ENCODE assay signal across 14 mouse cellular contexts in the genomic region with DNA sequence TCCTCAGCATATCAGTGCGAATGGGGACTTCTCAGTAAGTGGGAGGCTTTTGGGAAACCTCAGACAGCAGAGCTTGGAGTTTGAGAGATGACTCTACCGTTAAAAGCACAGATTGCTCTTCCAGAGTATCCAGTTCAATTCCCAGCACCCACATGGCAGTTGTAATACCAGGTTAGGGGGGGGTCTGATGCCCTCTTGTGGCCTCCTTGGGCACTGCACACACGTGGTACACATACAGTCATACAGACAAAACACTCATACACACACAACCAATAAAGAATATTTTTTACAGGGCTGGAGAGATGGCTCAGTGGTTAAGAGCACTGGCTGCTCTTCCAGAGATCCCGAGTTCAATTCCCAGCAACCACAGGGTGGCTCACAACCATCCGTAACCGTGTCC. TPM values are rescaled to one million over a fixed set of nuclear protein-coding genes. Genes with fewer than 3 reads are reported as not detected.
"Had no signal": no experiment of that assay in that cellular context is flagged by ENCODE, and none has a peak within 500 bp of the region (broad histone marks: within the 10 kb centered on the region; RNA-seq: fewer than 3 reads in every experiment).

No protein-coding gene starts in this region.

- H3K9me3 ChIP-seq: kidney, embryonic 15.5 days; limb, embryonic 15.5 days; liver, embryonic 15.5 days; lung, embryonic 15.5 days; midbrain, embryonic 12.5 days; neural tube, embryonic 15.5 days had no signal

- H3K27me3 ChIP-seq: kidney, embryonic 15.5 days; limb, embryonic 15.5 days; liver, embryonic 15.5 days; lung, embryonic 15.5 days; neural tube, embryonic 15.5 days had no signal

- H3K4me2 ChIP-seq: kidney, embryonic 15.5 days; limb, embryonic 15.5 days; liver, embryonic 15.5 days; lung, embryonic 15.5 days; midbrain, embryonic 12.5 days; neural tube, embryonic 15.5 days had no signal

- H3K4me3 ChIP-seq: kidney, embryonic 15.5 days; limb, embryonic 15.5 days; liver, embryonic 15.5 days; lung, embryonic 15.5 days; midbrain, embryonic 12.5 days; myocyte; neural tube, embryonic 15.5 days had no signal

- H3K9ac ChIP-seq: kidney, embryonic 15.5 days; limb, embryonic 15.5 days; liver, embryonic 15.5 days; lung, embryonic 15.5 days; midbrain, embryonic 12.5 days; neural tube, embryonic 15.5 days had no signal

- H3K36me3 ChIP-seq: kidney, embryonic 15.5 days; limb, embryonic 15.5 days; liver, embryonic 15.5 days; lung, embryonic 15.5 days; midbrain, embryonic 12.5 days; neural tube, embryonic 15.5 days had no signal

- H3K27ac ChIP-seq: kidney, embryonic 15.5 days; limb, embryonic 15.5 days; liver, embryonic 15.5 days; lung, embryonic 15.5 days; midbrain, embryonic 12.5 days; neural tube, embryonic 15.5 days had no signal

- H3K4me1 ChIP-seq: kidney, embryonic 15.5 days; liver, embryonic 15.5 days; midbrain, embryonic 12.5 days; neural tube, embryonic 15.5 days had no signal

- DNase-seq: kidney, adult 2 months; kidney, postnatal 14 days; layer of hippocampus, adult 9-11 months; layer of hippocampus, postnatal 36 days; lung, postnatal 14 days; thymus, postnatal 36 days had no signal

RNA-seq across cellular contexts. Expression of a gene that starts 54.3 kb away (rescaled TPM):
- total RNA-seq: megakaryocyte-erythroid progenitor cell, adult 5-6 weeks had no signal
